Mouse (Mus musculus): Measurements from ENCODE around the gene Mlh3.

Mlh3 gene

DNA sequence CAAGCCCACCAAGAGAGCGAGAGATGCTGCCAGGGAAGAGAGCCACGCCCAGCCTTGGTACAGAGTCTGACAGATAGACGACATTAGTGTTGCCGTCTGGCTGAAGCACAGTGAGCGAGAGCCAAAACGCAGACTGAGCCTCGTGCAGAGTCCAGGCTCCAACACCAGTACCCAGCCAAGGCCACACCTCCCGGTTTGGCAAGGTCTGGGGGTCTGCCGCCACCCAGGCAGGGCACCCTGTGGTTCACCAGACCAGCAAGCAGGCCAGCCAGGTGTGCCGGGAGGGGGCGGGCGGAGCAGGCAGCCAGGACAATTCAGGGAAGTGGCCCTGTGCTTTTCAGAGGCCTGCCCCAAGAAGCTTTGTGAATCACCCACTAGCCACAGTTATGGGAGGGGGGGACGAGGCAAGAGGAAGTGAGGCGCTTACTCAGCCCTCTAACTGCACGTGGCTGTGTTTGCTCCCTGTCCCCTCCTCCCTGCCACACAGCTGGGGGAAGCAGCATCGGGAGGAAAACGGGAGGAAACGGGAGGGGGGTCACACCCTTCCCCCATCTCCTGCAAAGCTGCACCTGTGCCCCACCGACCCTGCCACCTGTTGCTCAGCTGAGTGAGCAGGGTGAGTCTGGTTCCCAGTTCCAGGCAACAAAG, 77.8 kb downstream of the Mlh3 start:
- DNase-seq (ENCODE audit: low spot score in 2 of 2), result peak in 1 of 2 experiments; percentile 42

DNA sequence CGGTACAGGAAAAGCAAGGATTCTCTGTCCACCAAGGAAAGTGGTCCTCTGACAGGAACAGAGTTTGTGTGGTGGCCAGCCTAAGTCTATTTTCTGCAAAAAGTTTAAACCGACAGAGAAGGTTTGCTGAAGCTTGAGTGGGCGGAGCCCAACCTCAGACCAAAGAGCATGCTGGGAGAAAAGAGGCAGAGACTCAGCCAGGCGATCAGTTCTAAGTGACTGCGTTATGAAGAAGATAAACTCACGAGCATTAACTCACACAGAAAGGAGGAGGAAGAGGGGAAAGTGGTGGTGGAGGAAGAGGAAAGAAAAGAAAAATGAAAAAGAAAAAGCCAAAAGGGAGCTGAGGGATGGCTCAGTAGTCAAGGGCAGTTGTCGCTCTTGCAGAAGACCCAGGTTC, 80.1 kb downstream of the Mlh3 start:
- DNase-seq (ENCODE audit: low spot score in 2 of 2), result no peak

DNA sequence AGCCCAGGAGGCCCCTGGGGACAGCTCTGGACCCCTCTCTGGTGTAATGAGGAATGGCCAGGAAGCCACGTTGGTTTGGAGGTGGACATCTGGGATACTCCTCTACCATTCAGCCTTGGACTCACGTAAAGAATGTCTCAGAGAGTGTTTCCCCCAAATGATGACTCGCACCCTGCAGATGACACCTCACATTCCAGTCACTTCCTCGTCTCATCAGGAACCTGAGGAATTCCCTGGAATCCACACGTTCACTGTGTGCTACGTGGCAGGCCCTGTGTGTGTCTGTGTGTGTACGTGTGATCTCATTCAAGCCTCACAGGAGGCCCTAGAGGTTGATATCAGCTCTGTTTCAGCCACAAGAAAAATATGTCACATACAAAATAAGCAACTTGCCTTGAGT, 84.0 kb downstream of the Mlh3 start:
- no peak for DNase-seq (ENCODE audit: low spot score in 2 of 2)

DNA sequence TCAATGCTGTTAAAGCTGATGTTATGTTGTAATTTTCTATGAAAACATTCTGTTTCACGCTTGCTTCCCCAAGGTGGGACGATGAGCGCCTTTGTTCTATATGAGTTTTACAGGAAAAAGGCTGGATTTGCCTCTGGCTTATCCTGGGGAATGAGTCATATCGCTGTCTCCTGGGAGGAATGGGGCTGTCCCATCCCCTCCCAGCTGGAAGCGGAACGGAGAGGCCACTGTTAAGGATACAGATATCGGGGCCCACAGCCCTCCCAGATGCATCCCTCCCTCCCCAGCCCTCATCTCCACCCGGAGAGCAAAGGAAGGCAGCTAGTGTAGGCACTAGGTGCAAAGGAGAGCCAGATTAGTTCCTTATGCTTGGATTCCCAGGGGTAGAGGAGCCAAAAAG, 84.6 kb downstream of the Mlh3 start:
- no peak for DNase-seq (ENCODE audit: low spot score in 2 of 2)
